Mouse (Mus musculus) kidney, embryonic 15.5 days (tissue): ENCODE data around the gene Sapcd2. TPM values are rescaled to one million over a fixed set of nuclear protein-coding genes. Genes with fewer than 3 reads are reported as not detected.

Experiments used
- ATAC-seq: fragments of 200-750 bp; cut with Nextera tagmentation; replicated peaks from 2 replicates; pipeline ENCODE4 v1.8.0; 2017; ENCODE audit warnings: moderate TSS enrichment; ENCODE audit not compliant: low FRiP score
- H3K27ac ChIP-seq: fragments of 300-500 bp; sonication (generic); 2 replicates; pipeline ENCODE4 v1.5.1; 2015; ENCODE audit warnings: mild to moderate bottlenecking, inconsistent platforms
- H3K27me3 ChIP-seq: fragments of 300-500 bp; sonication (generic); 2 replicates; pipeline ENCODE4 v1.6.1; 2015; ENCODE audit warnings: inconsistent platforms
- H3K36me3 ChIP-seq: fragments of 300-500 bp; sonication (generic); 2 replicates; pipeline ENCODE4 v1.6.1; 2015; ENCODE audit warnings: inconsistent platforms
- H3K4me1 ChIP-seq: fragments of 300-500 bp; sonication (generic); 2 replicates; pipeline ENCODE4 v1.6.1; 2015; ENCODE audit warnings: inconsistent platforms
- H3K4me2 ChIP-seq: fragments of 300-500 bp; sonication (generic); 2 replicates; pipeline ENCODE4 v1.6.1; 2015; ENCODE audit warnings: moderate library complexity, mild to moderate bottlenecking, inconsistent platforms
- H3K4me3 ChIP-seq: fragments of 300-500 bp; sonication (generic); replicated peaks from 2 replicates; pipeline ENCODE4 v1.5.1; 2015; ENCODE audit warnings: mild to moderate bottlenecking, inconsistent platforms
- H3K9ac ChIP-seq: fragments of 300-500 bp; sonication (generic); 2 replicates; pipeline ENCODE4 v1.6.1; 2015; ENCODE audit warnings: mild to moderate bottlenecking, inconsistent platforms
- H3K9me3 ChIP-seq: fragments of 300-500 bp; sonication (generic); replicated peaks from 2 replicates; pipeline ENCODE4 v1.6.1; 2016; ENCODE audit warnings: inconsistent platforms
- WGBS: fragments of 180-500 bp; shearing (Covaris S2); methylation state at CpG from one replicate; pipeline ENCODE4 v1.1.7; 2015; ENCODE audit warnings: mixed read lengths; 5-methylcytosine and 5-hydroxymethylcytosine counted together
- polyA plus RNA-seq: library from polyadenylated mRNA; unstranded; fragments of >200 nt; fragmentation: Nextera tagmentation; extraction: Ambion mirVana; gene quantifications from 2 replicates; pipeline ENCODE4 v1.2.1, GENCODE M21; 2015

Gene Sapcd2
- polyA plus RNA-seq, 1 experiment from 2014 or later, result 42.7 TPM

DNA sequence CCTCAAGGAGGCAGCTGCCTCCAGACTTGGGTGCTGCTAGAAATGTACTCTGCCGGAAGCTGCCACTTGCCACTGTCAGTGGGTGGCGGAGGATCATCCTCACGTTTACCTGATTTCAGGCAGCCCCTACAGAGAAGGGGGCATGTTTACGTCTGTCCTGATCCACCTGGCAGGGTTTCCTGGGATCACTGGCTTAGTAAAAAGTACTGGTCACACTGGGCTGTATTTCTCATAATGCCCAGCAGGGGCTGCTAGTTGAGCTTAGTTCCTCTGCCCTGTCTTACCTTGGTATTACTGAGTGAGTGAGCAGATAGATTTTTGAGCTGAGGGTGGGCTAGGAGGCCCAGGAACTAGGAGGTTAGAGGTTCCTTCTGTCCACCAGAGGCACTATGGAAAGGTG lies 4.5 kb downstream of the Sapcd2 start:
- Histone ChIP-seq H3K27ac (no peak overlapping the region), H3K9me3 (no peaks in the 10 kb centered on the region), H3K9ac (no peak overlapping the region), H3K36me3 (peaks cover 40% of the 10 kb centered on the region), H3K27me3 (no peaks in the 10 kb centered on the region), H3K4me3 (no peak overlapping the region), H3K4me2 (no peak overlapping the region), H3K4me1 (peaks cover 26% of the 10 kb centered on the region)
- no peak for ATAC-seq
- 66% methylated on average over 4 of the region's 4 CpGs for WGBS

DNA sequence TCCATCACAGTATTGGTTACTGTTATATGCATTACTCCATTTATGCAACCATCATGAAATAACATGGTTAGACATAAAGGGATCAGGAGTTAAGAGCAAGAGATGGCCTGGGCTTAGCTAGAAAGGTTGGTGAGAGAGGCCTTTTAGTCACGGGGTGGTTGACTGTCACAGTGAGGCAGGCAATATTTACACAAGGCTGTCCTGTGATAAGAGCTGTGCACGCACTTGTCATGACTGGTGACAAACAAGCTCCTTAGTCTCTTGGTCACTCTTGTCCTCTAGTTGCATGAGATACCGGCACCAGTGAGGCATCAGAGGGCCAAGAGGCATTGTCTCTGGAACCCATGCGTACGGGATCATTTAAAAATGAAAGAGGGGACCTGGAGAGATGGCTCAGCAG lies 12.4 kb downstream of the Sapcd2 start:
- H3K27me3 ChIP-seq, result no peaks in the 10 kb centered on the region
- H3K27ac ChIP-seq, result no peak overlapping the region
- H3K9me3 ChIP-seq, result no peaks in the 10 kb centered on the region
- ATAC-seq, result no peak
- no peak overlapping the region for H3K4me3 ChIP-seq
- no peak overlapping the region for H3K4me2 ChIP-seq
- H3K9ac ChIP-seq, result no peak overlapping the region
- no peaks in the 10 kb centered on the region for H3K36me3 ChIP-seq
- no peaks in the 10 kb centered on the region for H3K4me1 ChIP-seq
- 79% methylated on average over 5 of the region's 5 CpGs for WGBS

DNA sequence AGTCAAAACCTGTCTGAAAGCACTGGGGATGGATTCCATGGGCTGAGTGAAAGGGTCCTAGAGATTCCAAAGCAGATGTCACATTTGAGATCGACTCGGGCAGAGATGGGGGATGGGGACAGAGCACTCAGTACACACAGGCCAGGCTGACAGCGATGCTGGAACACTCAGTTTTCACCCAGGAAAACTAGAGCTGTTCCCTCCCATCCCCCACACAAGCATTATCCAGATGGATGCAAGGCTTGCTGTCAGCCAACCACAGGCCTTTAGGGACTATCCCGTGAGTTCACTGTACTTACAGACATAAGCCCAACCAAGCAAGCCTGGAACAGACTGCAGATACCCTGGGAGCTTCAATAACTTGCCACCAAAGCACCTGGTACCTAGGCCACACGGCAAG lies 19.1 kb downstream of the Sapcd2 start:
- ATAC-seq, result no peak
- Histone ChIP-seq H3K36me3 (no peaks in the 10 kb centered on the region), H3K4me2 (no peak overlapping the region), H3K4me1 (peaks cover 24% of the 10 kb centered on the region), H3K9me3 (no peaks in the 10 kb centered on the region), H3K27ac (no peak overlapping the region), H3K9ac (no peak overlapping the region), H3K4me3 (no peak overlapping the region), H3K27me3 (peaks cover 22% of the 10 kb centered on the region)
- WGBS, result 80% methylated on average over 5 of the region's 5 CpGs

DNA sequence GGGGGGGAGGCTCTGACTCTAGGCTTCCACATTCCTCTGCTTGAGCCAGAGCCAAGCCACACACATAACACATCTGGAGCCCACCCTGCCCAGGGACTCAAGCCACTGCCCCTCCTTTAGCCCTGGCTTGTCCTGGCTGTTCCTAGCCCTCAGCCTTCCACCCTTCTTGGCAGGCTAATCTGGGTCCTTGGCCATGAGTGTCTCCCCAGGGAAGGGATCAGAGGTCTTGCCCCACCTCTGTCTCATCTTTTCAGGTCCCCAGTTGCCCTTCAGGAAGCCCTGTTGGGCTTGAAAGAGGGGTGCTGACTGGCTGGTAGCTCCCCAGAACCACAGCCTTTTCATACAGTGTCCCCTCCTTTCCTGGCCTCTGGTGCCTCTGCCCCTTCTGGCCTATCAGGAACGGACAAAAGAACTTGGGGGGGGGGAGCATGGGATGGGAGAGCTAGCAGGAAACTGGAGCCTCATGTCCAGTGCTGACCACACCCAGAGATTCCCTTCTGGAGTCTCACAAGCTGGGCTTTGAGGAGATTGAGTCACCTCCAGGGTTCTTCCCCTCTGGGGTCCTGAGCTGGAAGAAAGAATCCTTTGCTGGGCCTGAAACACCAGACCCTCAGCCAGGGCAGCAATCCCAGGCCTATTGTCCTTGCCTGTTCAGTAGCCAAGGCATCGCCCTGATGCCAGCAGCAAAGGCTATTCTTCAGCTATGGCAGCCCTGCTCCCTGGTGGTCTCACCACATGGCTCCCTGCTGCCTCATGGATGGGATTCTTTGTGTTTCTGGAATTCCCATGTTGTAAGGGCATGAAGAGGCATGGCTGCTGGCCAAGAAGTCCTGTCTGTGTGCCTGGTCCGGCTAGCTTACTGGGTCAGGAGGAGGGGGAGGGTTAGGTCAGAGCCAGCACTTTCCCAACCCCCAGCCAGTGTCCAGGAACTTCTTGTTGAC lies 22.4 kb downstream of the Sapcd2 start:
- no peaks in the 10 kb centered on the region for H3K36me3 ChIP-seq
- H3K9ac ChIP-seq, result no peak overlapping the region
- H3K4me1 ChIP-seq, result peaks cover 33% of the 10 kb centered on the region
- peak; percentile 44; the same call in 1 of the 2 replicates for ATAC-seq
- WGBS, result 37% methylated on average over 3 of the region's 3 CpGs
- H3K9me3 ChIP-seq, result no peaks in the 10 kb centered on the region
- peaks cover 55% of the 10 kb centered on the region for H3K27me3 ChIP-seq
- no peak overlapping the region for H3K4me3 ChIP-seq
- H3K4me2 ChIP-seq, result no peak overlapping the region
- H3K27ac ChIP-seq, result peak overlapping the region; percentile 27; the same call in 1 of the 2 replicates

DNA sequence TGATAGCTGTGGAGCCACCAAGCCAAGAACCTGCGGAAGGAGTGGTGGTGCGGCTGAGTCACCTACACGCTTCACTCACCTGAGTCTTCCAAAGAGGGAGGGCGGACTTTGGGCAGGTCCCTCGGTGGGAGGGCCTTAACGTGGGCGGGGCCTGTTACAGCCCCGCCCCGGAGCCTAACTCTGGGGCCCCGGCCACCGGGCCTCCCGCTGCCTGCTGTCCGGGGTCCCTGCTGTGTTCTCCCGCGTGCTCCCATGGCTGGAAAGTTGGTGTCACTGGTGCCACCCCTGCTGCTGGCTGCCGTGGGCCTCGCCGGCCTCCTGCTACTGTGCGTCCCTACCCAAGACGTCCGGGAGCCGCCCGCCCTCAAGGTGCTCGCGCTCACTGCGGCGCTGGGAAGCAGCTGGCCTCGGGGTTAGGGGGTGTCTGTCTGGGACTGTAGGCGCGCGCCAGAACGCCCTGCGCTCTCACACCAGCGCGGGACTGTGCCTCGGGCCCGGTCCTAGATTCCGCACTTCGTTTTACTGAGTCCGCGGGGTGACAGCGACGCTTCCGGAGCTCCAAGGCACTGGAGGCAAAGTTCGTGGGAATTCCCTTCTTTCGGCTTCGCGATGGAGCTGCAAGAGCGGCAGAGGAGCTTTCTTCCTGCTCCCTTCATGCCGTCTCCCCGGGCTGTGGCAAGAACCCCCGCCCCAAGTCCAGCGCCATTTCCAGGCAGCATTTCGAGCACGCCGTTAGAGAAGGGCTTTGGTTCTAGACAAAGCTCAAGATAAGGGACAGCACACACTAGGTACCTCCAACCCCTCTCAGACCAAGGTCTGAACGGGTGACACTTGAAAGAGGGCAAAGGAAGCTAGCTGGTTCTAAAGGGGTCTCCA lies 23.8 kb downstream of the Sapcd2 start, which contains the start of gene Entpd2:
TSS of gene Entpd2 (plus strand) at position 154 of the 876 bp plus-strand sequence.
- Histone ChIP-seq H3K27me3 (peaks cover 69% of the 10 kb centered on the region), H3K4me2 (peak within 1 kb of the TSS; percentile 90), H3K36me3 (no peaks in the 10 kb centered on the region), H3K9me3 (no peaks in the 10 kb centered on the region), H3K27ac (no peak within 1 kb of the TSS), H3K4me1 (peaks cover 37% of the 10 kb centered on the region), H3K4me3 (peak within 1 kb of the TSS; percentile 50), H3K9ac (peak within 1 kb of the TSS; percentile 24)
- ATAC-seq, result peak; percentile 55
- WGBS, result 3% methylated on average over 57 of the region's 57 CpGs

DNA sequence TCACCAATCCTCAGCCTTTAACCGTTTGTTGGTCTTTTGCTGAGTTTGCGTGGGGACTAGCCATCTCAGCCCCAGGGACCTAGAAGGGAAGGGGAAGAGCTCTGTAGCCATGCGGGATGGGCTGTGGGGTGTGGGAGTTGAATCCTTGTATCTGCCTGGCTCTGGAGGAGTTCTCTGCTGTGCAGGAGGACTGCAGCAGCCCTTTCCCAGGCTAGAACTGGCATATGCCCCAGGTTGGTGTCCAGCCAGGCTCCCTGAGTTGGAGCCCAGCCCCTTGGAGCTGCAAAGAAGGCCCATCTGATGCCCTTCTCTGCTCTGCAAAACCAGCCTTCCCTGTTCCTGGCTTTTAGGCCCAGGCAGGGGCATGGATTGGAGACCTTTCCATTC lies 24.5 kb downstream of the Sapcd2 start:
- Histone ChIP-seq H3K9me3 (no peaks in the 10 kb centered on the region), H3K9ac (no peak overlapping the region), H3K36me3 (no peaks in the 10 kb centered on the region), H3K27me3 (peaks cover 75% of the 10 kb centered on the region), H3K27ac (no peak overlapping the region), H3K4me2 (peak overlapping the region; percentile 90), H3K4me1 (peaks cover 37% of the 10 kb centered on the region), H3K4me3 (peak overlapping the region; percentile 50)
- no peak for ATAC-seq
- WGBS, result 36% methylated on average over 3 of the region's 3 CpGs

DNA sequence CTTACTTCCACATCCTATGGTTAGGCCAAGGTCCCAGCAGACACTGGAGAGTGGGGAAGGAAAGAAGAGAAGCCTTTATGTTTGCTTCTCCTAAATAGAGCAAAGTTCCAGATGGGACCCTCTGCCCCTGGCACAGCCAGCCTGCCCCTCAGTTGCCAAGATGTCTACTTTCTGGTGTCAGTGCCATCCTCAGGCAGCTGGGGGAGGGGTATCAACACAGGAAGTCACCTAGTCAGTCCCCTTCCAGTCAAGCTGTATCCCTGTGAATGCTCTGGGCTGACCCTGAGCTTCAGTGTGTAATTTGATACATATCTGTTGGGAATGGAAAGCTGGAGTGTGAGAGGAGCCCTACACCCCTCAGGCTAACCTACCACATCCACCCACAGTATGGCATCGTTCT lies 24.9 kb downstream of the Sapcd2 start:
- H3K9ac ChIP-seq, result no peak overlapping the region
- H3K9me3 ChIP-seq, result no peaks in the 10 kb centered on the region
- no peak overlapping the region for H3K27ac ChIP-seq
- peak overlapping the region; percentile 90; the same call in 1 of the 2 replicates for H3K4me2 ChIP-seq
- H3K4me1 ChIP-seq, result peaks cover 37% of the 10 kb centered on the region
- no peak for ATAC-seq
- 39% methylated on average over 1 of the region's 1 CpGs for WGBS
- H3K27me3 ChIP-seq, result peaks cover 79% of the 10 kb centered on the region
- no peak overlapping the region; the same call in 1 of the 2 replicates for H3K4me3 ChIP-seq
- H3K36me3 ChIP-seq, result no peaks in the 10 kb centered on the region

DNA sequence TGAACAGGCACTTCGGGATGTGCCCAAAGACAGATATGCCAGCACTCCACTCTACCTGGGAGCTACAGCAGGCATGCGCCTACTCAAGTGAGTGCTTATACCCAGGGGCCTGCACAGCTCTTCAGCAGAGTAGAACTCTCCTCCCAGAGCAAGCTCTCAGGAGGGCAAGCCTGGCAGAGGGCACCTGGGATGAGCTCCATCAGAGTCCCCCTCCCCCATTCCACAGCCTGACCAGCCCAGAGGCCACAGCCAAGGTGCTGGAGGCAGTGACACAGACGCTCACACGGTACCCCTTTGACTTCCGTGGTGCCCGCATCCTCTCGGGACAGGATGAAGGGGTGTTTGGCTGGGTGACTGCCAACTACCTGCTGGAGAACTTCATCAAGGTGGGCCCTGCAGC lies 25.9 kb downstream of the Sapcd2 start:
- no peaks in the 10 kb centered on the region for H3K36me3 ChIP-seq
- peaks cover 89% of the 10 kb centered on the region for H3K27me3 ChIP-seq
- no peak overlapping the region for H3K4me2 ChIP-seq
- no peak overlapping the region for H3K4me3 ChIP-seq
- H3K27ac ChIP-seq, result no peak overlapping the region
- H3K4me1 ChIP-seq, result peaks cover 43% of the 10 kb centered on the region
- no peaks in the 10 kb centered on the region for H3K9me3 ChIP-seq
- ATAC-seq, result no peak
- no peak overlapping the region for H3K9ac ChIP-seq
- WGBS, result 94% methylated on average over 7 of the region's 7 CpGs

DNA sequence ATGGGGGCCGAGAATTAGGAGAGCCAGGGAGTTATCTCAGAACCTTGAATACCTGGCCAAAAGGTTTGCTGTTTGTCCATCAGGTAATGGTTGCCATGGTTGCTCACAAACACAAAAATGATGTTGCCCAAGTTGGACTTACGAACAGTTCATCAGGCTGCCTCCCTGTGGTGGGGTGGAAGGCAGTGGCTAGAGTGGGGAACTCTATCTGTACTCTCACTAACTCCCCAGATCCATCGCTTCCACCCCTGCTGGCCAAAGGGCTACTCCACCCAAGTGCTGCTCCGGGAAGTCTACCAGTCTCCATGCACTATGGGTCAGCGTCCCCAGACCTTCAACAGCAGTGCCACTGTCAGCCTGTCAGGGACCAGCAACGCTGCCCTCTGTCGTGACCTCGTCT lies 26.9 kb downstream of the Sapcd2 start, which contains the start of gene Npdc1:
TSS of gene Npdc1 (plus strand) at position 301 of the 400 bp plus-strand sequence.
- no peak within 1 kb of the TSS for H3K27ac ChIP-seq
- no peaks in the 10 kb centered on the region for H3K9me3 ChIP-seq
- H3K9ac ChIP-seq, result no peak within 1 kb of the TSS
- peaks cover 48% of the 10 kb centered on the region for H3K4me1 ChIP-seq
- no peak within 1 kb of the TSS for H3K4me2 ChIP-seq
- no peak within 1 kb of the TSS for H3K4me3 ChIP-seq
- WGBS, result 71% methylated on average over 8 of the region's 8 CpGs
- no peak for ATAC-seq
- H3K27me3 ChIP-seq, result peaks cover 96% of the 10 kb centered on the region
- no peaks in the 10 kb centered on the region for H3K36me3 ChIP-seq

DNA sequence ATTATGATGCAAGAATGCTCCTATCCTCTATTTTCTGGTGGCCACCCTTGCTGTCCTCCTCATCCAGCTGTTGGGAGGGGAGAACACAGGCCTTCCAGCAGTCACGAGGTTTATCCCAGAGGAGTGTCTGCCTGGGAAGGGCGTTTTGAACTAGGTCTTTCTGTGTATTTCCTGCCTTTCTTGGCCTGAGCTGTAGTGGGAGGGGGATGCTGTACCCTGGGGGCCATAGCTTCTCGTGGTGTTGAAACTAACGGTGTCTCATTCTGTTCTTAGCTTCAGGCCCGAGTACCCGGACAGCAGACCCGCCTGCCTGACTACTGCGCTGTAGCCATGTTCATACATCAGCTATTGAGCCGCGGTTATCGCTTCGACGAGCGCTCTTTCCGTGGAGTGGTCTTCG lies 28.2 kb downstream of the Sapcd2 start:
- WGBS, result 18% methylated on average over 16 of the region's 16 CpGs
- Histone ChIP-seq H3K27ac (no peak overlapping the region), H3K9ac (no peak overlapping the region), H3K36me3 (no peaks in the 10 kb centered on the region), H3K4me1 (peaks cover 35% of the 10 kb centered on the region), H3K27me3 (peaks cover 91% of the 10 kb centered on the region), H3K9me3 (no peaks in the 10 kb centered on the region), H3K4me3 (peak overlapping the region; percentile 15; the same call in 1 of the 2 replicates), H3K4me2 (peak overlapping the region; percentile 52)
- no peak for ATAC-seq

DNA sequence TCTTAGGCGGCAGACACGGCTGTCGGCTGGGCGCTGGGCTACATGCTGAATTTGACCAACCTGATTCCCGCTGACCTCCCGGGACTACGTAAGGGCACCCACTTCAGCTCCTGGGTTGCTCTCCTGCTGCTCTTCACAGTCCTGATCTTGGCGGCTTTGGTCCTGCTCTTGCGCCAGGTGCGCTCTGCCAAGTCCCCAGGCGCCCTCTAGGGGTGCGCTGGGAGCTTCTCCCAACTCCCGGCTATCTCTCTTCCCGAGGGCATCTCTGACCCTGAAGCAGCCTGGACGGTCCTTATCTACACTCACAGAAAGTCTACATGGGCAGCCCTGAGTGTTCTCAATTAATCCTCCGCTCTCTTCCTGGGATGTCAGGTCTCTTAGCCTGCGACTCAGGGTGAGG lies 28.6 kb downstream of the Sapcd2 start:
- Histone ChIP-seq H3K27me3 (peaks cover 86% of the 10 kb centered on the region), H3K9ac (no peak overlapping the region), H3K36me3 (no peaks in the 10 kb centered on the region), H3K4me3 (peak overlapping the region; percentile 15; the same call in 1 of the 2 replicates), H3K27ac (no peak overlapping the region), H3K4me1 (peaks cover 30% of the 10 kb centered on the region), H3K9me3 (no peaks in the 10 kb centered on the region), H3K4me2 (peak overlapping the region; percentile 52)
- 2% methylated on average over 17 of the region's 17 CpGs for WGBS
- no peak for ATAC-seq
